ENCODE assay signal across 9 mouse cellular contexts in the genomic region with DNA sequence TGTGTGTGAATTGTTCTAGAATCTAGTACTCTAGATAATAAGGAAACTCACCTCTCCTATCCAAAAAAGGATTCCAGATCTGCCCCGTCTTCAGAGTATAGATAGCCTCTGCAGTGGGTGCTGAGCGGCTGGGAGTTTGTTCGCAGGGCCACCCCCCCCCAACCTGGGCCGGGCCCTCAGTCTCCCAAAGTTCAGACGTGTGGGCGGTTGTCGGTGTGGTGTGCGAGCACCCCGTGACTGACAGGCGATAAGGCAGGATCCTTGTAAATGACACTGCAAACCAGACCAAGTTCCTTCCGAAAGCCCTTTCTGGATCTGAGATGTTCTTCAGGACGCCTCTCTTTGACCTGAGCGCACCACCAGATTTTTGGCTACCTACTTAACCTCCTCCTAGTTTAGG. TPM values are rescaled to one million over a fixed set of nuclear protein-coding genes. Genes with fewer than 3 reads are reported as not detected.
A peak's percentile ranks its signal among the peaks of the same experiment; 100 is the strongest.
DNase-seq lines count a peak whose midpoint lies in the region; ATAC-seq and TF ChIP-seq lines count a peak whose summit lies in the region.
"Had no signal": no experiment of that assay in that cellular context is flagged by ENCODE, and none has a peak within 500 bp of the region (broad histone marks: within the 10 kb centered on the region; RNA-seq: fewer than 3 reads in every experiment).

No protein-coding gene starts in this region.

- H3K36me3 ChIP-seq in forebrain, embryonic 12.5 days (replicated peaks): no peaks in the 10 kb centered on the region
- no peaks in the 10 kb centered on the region for H3K36me3 ChIP-seq in forebrain, embryonic 13.5 days (ENCODE audit: poor library complexity, severe bottlenecking)
- H3K36me3 ChIP-seq in lung, postnatal 0 days (ENCODE audit: insufficient read depth, low read length): no peaks in the 10 kb centered on the region

- H3K27ac ChIP-seq in forebrain, embryonic 12.5 days: no peak overlapping the region
- no peak overlapping the region for H3K27ac ChIP-seq in forebrain, embryonic 13.5 days
- H3K27ac ChIP-seq in lung, postnatal 0 days (ENCODE audit: low read length): no peak overlapping the region
- H3K27ac ChIP-seq: macrophage had no signal

- H3K4me1 ChIP-seq in forebrain, embryonic 12.5 days: no peaks in the 10 kb centered on the region
- H3K4me1 ChIP-seq in forebrain, embryonic 13.5 days: no peaks in the 10 kb centered on the region
- H3K4me1 ChIP-seq in lung, postnatal 0 days (ENCODE audit: insufficient read depth, low read depth, low read length): peaks cover 3% of the 10 kb centered on the region; the same call in 1 of the 2 replicates

- no peaks in the 10 kb centered on the region for H3K27me3 ChIP-seq in forebrain, embryonic 12.5 days
- H3K27me3 ChIP-seq in forebrain, embryonic 13.5 days: no peaks in the 10 kb centered on the region
- H3K27me3 ChIP-seq in lung, postnatal 0 days (replicated peaks; ENCODE audit: insufficient read depth, low read length): peaks cover 5% of the 10 kb centered on the region; the same call in 1 of the 2 replicates

- whole genome bisulfite sequencing in forebrain, embryonic 12.5 days: 56% methylated on average over 13 of the region's 13 CpGs
- whole genome bisulfite sequencing in forebrain, embryonic 13.5 days: 49% methylated on average over 13 of the region's 13 CpGs
- 51% methylated on average over 13 of the region's 13 CpGs for WGBS in lung, postnatal 0 days

- no peak overlapping the region for H3K4me2 ChIP-seq in forebrain, embryonic 12.5 days
- H3K4me2 ChIP-seq in forebrain, embryonic 13.5 days: no peak overlapping the region
- no peak overlapping the region for H3K4me2 ChIP-seq in lung, postnatal 0 days (replicated peaks; ENCODE audit: low read depth, low read length)

- H3K4me3 ChIP-seq in forebrain, embryonic 12.5 days (replicated peaks): no peak overlapping the region
- H3K4me3 ChIP-seq in forebrain, embryonic 13.5 days: no peak overlapping the region
- no peak overlapping the region for H3K4me3 ChIP-seq in lung, postnatal 0 days (ENCODE audit: low read depth, low read length)

- peak; percentile 88 for ATAC-seq in forebrain, embryonic 12.5 days (ENCODE audit: low FRiP score)
- ATAC-seq in forebrain, embryonic 13.5 days: no peak
- peak; percentile 63 for ATAC-seq in lung, postnatal 0 days
- ATAC-seq in granulocyte monocyte progenitor cell, adult 5-6 weeks (replicated peaks; ENCODE audit: poor library complexity, severe bottlenecking): peak; percentile 68
- ATAC-seq in monocyte, adult 5-6 weeks (replicated peaks; ENCODE audit: insufficient number of reproducible peaks, low FRiP score, low TSS enrichment, poor library complexity, severe bottlenecking): peak; percentile 78; the same call in 1 of the 2 replicates

- no peaks in the 10 kb centered on the region for H3K9me3 ChIP-seq in forebrain, embryonic 12.5 days
- no peaks in the 10 kb centered on the region for H3K9me3 ChIP-seq in forebrain, embryonic 13.5 days (replicated peaks)
- H3K9me3 ChIP-seq in lung, postnatal 0 days (ENCODE audit: low read length): no peaks in the 10 kb centered on the region

- no peak for TF ChIP-seq CTCF in lung, postnatal 0 days (IDR thresholded peaks at IDR 0.05)

- TF ChIP-seq EP300 in lung, postnatal 0 days (IDR thresholded peaks at IDR 0.05): no peak

- DNase-seq in lung, postnatal 0 days (ENCODE audit: low spot score): peak; percentile 94
- no peak for DNase-seq in lung, postnatal 36 days
- DNase-seq in WW6 (ENCODE audit: low read depth, low spot score): peak; percentile 99
- DNase-seq in layer of hippocampus, postnatal 14 days (ENCODE audit: low spot score in 2 of 2): no peak

- H3K9ac ChIP-seq in forebrain, embryonic 12.5 days: no peak overlapping the region
- H3K9ac ChIP-seq in forebrain, embryonic 13.5 days: no peak overlapping the region
- H3K9ac ChIP-seq in lung, postnatal 0 days (replicated peaks; ENCODE audit: low read depth): no peak overlapping the region

RNA-seq across cellular contexts. Expression of a gene that starts 12.4 kb away (rescaled TPM):
- polyA plus RNA-seq in forebrain, embryonic 12.5 days (2016; fragmentation: Nextera tagmentation; extraction: Ambion mirVana): 27.9 and 31.9 TPM in 2 replicates
- 44.9 and 63.0 TPM in 2 replicates for polyA plus RNA-seq in forebrain, embryonic 13.5 days (2015; fragmentation: Nextera tagmentation; extraction: Ambion mirVana)
- 64.4 and 78.1 TPM in 2 replicates for polyA plus RNA-seq in lung, postnatal 0 days (2015; fragmentation: Nextera tagmentation; extraction: Ambion mirVana)
- 29.2 TPM in 2 replicates for total RNA-seq in granulocyte monocyte progenitor cell, adult 5-6 weeks (2014; fragmentation: Nextera tagmentation)
- total RNA-seq in granulocyte monocyte progenitor cell, adult 5-6 weeks (2017): 12.8 and 13.0 TPM in 2 replicates
- 28.8 to 49.4 TPM (median 38.9 TPM) in 3 replicates for total RNA-seq in monocyte, adult 5-6 weeks (2017)
- 10 to 100 TPM; 82.4 to 87.0 TPM for total RNA-seq in layer of hippocampus, postnatal 14 days (2021)

RNA-seq across cellular contexts. Expression of a gene that starts 49.4 kb away (rescaled TPM):
- polyA plus RNA-seq in forebrain, embryonic 12.5 days (2016; fragmentation: Nextera tagmentation; extraction: Ambion mirVana): 54.7 and 57.7 TPM in 2 replicates
- polyA plus RNA-seq in forebrain, embryonic 13.5 days (2015; fragmentation: Nextera tagmentation; extraction: Ambion mirVana): 45.9 and 47.4 TPM in 2 replicates
- polyA plus RNA-seq in lung, postnatal 0 days (2015; fragmentation: Nextera tagmentation; extraction: Ambion mirVana): 40.3 and 44.9 TPM in 2 replicates
- 32.3 and 42.5 TPM in 2 replicates for total RNA-seq in granulocyte monocyte progenitor cell, adult 5-6 weeks (2014; fragmentation: Nextera tagmentation)
- 33.3 and 35.6 TPM in 2 replicates for total RNA-seq in granulocyte monocyte progenitor cell, adult 5-6 weeks (2017)
- total RNA-seq in monocyte, adult 5-6 weeks (2017): 91.0 to 131 TPM (median 108 TPM) in 3 replicates
- 10 to 100 TPM; 59.9 to 66.3 TPM for total RNA-seq in layer of hippocampus, postnatal 14 days (2021)

Comparison
In these comparisons a context has a peak if more than half of its experiments do, and no peak if none do; other contexts are left out.
1. DNase-seq: peak in lung, postnatal 0 days (single experiment) and WW6 (single experiment); none in lung, postnatal 36 days (single experiment) and layer of hippocampus, postnatal 14 days (0 of 2).